Mouse (Mus musculus) heart, adult 9 months (tissue): ENCODE data around the gene Sec1.

Experiments used
- DNase-seq, 2 experiments: peaks; one replicate each; pipeline ENCODE4 v3.0.0; 2022; ENCODE audit warnings: low spot score in 2 of 2

Sec1 gene

DNA sequence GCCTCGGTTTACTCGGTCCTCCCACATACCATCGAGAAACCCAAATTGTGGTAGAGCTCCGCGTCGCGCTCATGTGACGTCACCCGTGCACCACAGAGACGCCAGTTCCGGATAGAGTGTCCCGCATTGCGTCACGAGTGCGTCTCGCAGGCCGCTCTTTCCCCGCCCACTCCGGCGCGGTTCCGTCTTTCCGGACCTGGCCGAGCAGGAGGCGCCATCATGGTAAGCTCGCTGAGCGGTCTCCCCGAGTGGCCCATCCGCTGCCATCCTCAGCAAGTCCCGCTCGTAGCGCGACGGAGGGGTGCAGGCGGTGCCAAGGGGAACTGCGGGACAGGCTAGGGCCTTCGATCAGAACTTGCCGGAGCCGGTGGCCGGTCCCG lies 23.7 kb upstream of the Sec1 start, which contains the start of gene Sphk2:
Gene Sphk2, minus strand, starts transcription at position 85 of the 380 bp plus-strand sequence.
- DNase-seq = peak; percentile 95 to 98

DNA sequence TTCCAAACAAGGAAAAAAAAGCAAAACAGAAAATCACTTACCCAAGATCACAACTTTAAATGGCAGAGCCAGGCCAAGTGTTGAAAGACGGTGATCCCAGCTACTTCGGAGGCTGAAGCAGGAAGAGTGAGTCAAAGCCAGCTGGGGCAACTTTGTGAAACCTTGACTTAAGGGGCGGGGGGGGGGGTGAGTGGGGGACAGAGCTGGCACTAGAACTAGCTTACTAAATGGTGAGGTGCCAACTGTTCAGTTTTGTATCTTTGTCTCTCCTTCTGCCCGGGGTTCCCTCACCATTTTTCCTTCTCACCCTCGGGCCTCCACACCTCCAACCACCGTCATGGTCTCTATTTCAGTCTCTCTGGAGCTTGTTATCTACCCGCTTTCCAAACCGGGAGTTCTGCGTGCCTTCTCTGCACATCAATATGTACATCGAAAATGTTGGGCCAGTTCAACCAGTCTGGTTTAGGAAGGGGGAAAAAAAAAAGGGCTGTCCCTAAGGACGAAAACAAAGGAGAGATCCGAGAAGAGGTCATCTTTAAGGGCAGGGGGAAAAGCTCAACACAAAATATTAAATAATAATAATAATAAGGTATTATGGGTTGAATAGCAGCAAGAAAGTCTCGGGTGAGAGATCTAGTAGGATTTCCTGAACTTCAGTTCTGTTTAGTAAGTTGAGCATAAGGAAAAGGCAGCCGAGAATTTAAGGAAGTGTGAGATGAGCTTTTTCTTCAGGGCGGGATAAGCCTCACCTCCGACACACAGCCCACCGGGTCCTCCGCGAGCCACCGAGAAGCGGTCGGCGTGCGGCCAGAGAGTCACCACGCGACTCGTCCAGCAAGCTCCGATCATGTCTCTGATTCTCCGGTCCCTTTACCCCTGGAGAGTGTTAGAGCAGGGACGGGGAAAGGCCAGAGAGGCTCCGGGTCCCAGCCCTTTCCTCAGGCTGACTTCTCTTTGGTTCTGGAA lies 23.0 kb upstream of the Sec1 start:
- no peak for DNase-seq

DNA sequence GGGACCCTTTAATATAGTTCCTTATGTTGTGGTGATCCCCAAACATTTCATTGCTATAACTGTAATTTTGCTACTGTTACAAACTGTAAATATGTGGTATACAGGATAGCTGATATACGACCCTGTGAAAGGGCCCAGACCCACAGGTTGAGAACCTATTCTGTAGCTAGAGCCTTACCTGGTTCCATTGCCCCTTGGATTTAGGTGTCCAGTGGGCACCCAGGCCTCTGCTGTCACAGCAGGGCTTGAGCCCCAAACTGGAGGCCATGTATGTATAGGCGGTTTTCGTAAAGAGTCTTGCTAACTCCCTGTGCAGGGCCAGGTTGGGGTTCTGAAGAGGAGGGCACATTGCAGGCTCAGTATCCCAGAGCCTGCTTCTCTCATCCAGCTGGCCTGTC lies 22.3 kb upstream of the Sec1 start:
- DNase-seq = peak in 1 of 2 experiments; percentile 25

GRCm38 (mm10) chr7:45715741-45716459 lies 21.7 kb upstream of the Sec1 start:
- peak; percentile 39 to 55 for DNase-seq

- DNase-seq = peak; percentile 98
Observed at GRCm38 (mm10) chr7:45715090-45715708, 21.0 kb upstream of the Sec1 start, which contains the start of gene Rpl18. TSS of gene Rpl18 (plus strand) at chr7:45715457.

DNA sequence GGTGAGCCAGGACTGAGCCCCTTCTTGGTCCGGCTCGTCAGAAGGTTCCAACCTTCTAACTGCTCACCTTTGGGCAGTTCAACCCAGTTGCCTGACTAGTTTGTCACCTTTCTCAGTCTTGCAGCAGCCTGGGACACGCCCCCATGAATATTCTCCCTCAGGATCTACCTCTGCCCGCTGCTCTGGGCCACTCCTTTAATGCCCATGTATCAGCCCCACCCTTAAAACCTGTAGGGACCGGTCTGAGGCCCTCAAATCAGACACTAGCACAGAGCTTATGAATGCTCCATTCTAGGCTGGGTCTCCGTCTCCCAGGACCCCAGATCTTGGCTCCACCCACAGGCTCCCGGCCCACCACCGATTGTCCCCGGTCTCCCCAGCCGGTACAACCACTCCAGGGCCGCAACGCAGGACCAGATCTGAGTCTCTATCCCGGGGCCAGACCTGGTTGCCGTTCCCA lies 20.5 kb upstream of the Sec1 start:
- no peak for DNase-seq

- peak in 1 of 2 experiments; percentile 13 for DNase-seq
Observed at GRCm38 (mm10) chr7:45713881-45714520, 19.8 kb upstream of the Sec1 start.

- DNase-seq = peak in 1 of 2 experiments; percentile 19
Observed at GRCm38 (mm10) chr7:45713396-45713795, 19.2 kb upstream of the Sec1 start.

DNA sequence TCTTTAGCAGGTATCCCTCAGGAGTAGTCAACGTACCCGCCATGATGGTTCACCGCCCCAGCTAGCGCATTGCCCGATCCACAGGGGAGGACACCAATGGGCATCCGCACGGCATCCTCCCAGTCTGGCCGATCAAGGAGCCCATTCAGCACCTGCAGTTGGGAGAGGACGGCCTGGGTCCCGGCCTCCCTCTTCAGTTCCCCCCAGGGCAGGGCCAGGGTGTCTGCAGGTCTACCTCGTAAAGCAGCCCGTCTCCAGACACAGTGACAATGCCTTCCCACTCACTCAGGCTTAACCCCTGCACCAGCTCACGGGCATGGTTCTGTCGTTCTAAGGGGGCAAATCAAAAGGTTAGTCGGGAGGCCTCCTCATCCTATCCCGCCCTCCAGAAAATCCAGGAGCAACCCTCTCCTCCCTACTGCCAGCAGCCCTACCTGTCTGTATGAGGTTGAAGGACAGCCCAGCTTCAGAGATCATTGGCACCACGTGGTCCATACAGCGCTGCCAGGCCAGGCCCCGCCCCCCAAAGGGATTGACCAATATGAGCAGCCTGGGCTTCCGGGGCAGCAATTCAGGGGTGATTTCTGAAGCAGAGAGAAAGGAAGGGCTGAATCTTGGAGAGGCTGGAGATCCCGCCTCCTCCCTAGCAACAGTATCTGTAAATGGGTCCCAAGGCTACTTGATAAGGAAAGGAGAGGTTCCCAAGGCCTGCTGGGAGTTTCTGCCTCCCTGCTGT lies 18.0 kb upstream of the Sec1 start:
- peak; percentile 74 to 80 for DNase-seq

DNA sequence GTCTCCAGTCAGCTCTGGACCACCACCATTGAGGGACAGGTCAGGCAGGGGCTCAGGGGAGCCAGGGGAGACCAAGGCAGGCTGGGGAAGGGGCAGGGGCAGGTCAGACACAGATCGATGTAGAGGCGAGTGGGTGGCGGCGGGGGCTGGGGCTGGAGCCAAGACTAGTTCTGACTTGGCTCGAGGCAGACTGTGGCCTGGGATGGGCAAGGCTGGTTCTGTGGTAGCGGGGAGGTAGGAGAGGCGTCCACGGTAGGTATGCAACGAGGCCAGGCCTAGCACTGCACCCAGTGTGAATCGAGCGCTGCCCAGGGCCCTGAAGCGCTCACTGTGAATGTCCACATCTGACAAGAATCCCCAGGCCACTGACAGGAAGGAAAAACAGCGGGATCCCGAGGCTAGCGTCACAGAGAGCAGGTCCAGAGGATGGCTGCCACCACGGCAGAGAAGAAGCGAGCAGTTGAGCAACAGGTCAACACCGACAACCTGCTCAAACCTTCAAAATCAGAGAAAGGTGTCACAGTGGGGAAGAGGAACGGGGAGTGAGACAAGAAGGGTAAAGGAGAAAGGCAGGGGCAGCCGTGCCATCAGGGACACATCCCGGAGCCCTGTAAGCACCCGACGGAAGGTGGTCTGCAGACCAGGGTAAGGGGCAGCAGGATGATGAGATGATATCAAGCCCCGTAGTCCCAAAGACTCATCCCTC lies 17.3 kb upstream of the Sec1 start:
- peak; percentile 29 to 61 for DNase-seq

DNA sequence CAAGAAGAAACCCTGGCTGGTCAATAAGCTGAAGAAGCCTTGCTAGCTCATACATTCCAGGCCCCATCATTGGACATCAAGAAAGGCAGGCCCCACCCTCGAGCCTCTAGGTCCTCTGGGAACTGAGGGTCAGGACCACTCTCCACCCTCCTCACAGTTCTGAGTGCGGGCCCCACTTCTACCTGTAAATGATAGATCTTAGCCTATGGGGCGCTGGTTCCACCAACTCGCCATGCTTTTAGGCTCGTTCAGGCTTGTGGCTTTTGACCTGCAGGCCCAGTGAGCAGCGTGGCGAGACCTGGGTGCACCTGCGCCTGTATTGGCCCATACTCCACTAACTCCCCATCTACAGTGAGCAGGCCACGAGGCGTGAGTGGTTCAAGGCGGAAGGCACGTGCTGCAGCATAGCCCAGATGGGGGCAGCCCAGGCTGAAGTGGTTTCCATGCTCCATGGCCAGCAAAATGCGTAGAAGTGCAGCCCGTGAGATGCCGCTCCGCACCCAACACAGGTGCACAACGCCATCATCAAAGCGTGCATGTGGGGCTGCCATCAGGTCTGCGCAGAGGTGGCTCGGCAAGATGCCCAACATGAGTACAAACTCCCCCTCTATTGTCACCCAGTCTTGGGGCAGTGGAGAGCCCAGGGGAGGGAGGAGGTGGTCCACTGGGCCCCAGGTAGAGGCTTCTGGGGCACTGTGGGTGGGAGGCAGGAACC lies 16.4 kb upstream of the Sec1 start:
- DNase-seq = peak; percentile 44 to 57

GRCm38 (mm10) chr7:45709677-45710355 lies 15.6 kb upstream of the Sec1 start:
- peak in 1 of 2 experiments; percentile 30 for DNase-seq

GRCm38 (mm10) chr7:45709036-45709435 lies 14.8 kb upstream of the Sec1 start:
- DNase-seq = peak; percentile 29 to 46

GRCm38 (mm10) chr7:45708221-45708761 lies 14.1 kb upstream of the Sec1 start:
- peak; percentile 56 to 57 for DNase-seq

GRCm38 (mm10) chr7:45707375-45707967 lies 13.3 kb upstream of the Sec1 start:
- peak; percentile 98 to 99 for DNase-seq

DNA sequence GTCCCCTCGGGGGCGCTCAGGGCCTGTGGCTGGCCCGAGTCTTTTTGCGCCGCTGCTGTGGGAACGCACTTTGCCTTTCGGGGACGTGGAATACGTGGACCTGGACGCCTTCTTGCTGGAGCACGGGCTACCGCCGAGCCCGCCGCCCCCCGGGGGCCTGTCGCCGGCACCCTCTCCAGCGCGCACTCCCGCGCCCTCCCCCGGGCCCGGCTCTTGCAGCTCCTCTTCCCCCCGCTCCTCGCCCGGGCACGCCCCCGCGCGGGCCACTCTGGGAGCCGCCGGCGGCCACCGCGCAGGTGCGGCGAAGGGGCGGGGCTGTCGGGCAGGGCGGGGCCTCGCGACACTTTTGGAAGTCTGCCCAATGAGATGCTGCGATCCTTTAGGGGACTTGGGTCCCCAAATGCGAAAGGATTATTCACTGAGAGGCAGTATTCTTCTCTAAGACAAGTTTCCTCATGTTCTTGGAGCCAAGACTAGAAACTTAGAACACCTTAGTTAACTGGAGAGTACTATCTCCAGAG lies 12.6 kb upstream of the Sec1 start:
- DNase-seq = peak; percentile 92 to 94

DNA sequence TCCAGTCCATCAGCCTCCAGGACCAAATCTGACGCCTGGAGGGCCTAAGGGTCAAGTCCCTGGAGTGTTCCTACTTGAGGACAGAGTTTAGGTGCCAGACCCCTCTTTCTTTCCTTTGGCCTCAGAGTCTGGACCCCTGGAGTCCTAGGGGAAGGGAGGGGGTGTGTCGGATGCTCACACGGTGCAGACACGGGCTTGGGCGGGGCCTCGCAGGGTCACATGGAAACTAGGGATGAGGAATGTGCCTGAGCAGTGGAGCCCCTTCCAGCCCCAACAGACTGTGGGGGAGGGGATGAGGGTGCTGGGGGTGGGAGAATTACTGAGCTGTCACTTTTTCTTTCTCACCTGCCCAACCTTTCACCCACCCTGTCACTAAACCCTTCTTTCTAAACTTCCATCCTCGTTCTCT lies 11.7 kb upstream of the Sec1 start:
- DNase-seq = peak; percentile 96 to 99

GRCm38 (mm10) chr7:45705443-45705864 lies 11.3 kb upstream of the Sec1 start:
- no peak for DNase-seq
